Mouse (Mus musculus) heart, embryonic 14.5 days (tissue): ENCODE results near the gene Gnpnat1. TPM values are rescaled to one million over a fixed set of nuclear protein-coding genes. Genes with fewer than 3 reads are reported as not detected.

Experiments used
- ATAC-seq: fragments of 200-750 bp; cut with Nextera tagmentation; 2 replicates; pipeline ENCODE4 v1.8.0; 2017; ENCODE audit warnings: low read depth, moderate TSS enrichment; ENCODE audit not compliant: insufficient number of reproducible peaks, insufficient read depth, low FRiP score
- H3K27ac ChIP-seq, 2 experiments: fragments of 200-500 bp in 1 of 2; fragments of 300-500 bp in 1 of 2; sonication (generic) in 1 of 2; replicated peaks in 1 of 2; 2 replicates each; pipeline ENCODE4 v1.5.1; 2012 to 2014; ENCODE audit warnings: low read depth in 2 of 2, low read length in 2 of 2, control low read depth in 1 of 2, mild to moderate bottlenecking in 1 of 2, mixed read lengths in 1 of 2; ENCODE audit not compliant: control insufficient read depth in 1 of 2, insufficient read depth in 1 of 2
- H3K27me3 ChIP-seq: fragments of 300-500 bp; sonication (generic); 2 replicates; pipeline ENCODE4 v1.6.1; 2014; ENCODE audit warnings: mild to moderate bottlenecking, low read length, control low read depth; ENCODE audit not compliant: control insufficient read depth, insufficient read depth
- H3K36me3 ChIP-seq: fragments of 300-500 bp; sonication (generic); 2 replicates; pipeline ENCODE4 v1.6.1; 2014; ENCODE audit warnings: mild to moderate bottlenecking, control low read depth, low read length, mixed read lengths; ENCODE audit not compliant: control insufficient read depth, insufficient read depth
- H3K4me1 ChIP-seq, 2 experiments: fragments of 200-500 bp in 1 of 2; fragments of 300-500 bp in 1 of 2; sonication (generic) in 1 of 2; 2 replicates each; pipeline ENCODE4 v1.6.1; 2012 to 2014; ENCODE audit warnings: low read length in 2 of 2, control low read depth in 1 of 2, mixed read lengths in 1 of 2; ENCODE audit not compliant: control insufficient read depth in 2 of 2, insufficient read depth in 2 of 2
- H3K4me2 ChIP-seq: fragments of 300-500 bp; sonication (generic); 2 replicates; pipeline ENCODE4 v1.6.1; 2014; ENCODE audit warnings: mild to moderate bottlenecking, low read length
- H3K4me3 ChIP-seq, 2 experiments: fragments of 200-500 bp in 1 of 2; fragments of 300-500 bp in 1 of 2; sonication (generic) in 1 of 2; 2 replicates each; pipeline ENCODE4 v1.5.1; 2012 to 2014; ENCODE audit warnings: low read length in 2 of 2, mild to moderate bottlenecking in 2 of 2, control low read depth in 1 of 2, low read depth in 1 of 2, moderate library complexity in 1 of 2; ENCODE audit not compliant: control insufficient read depth in 1 of 2, insufficient read depth in 1 of 2
- H3K9ac ChIP-seq: fragments of 300-500 bp; sonication (generic); 2 replicates; pipeline ENCODE4 v1.6.1; 2014; ENCODE audit warnings: mild to moderate bottlenecking, low read length
- H3K9me3 ChIP-seq: fragments of 300-500 bp; sonication (generic); 2 replicates; pipeline ENCODE4 v1.6.1; 2016; ENCODE audit warnings: low read length, control low read depth; ENCODE audit not compliant: control insufficient read depth
- WGBS: fragments of 180-500 bp; shearing (Covaris S2); extraction: QIAGEN DNeasy Blood & Tissue Kit; methylation state at CpG from one replicate; pipeline ENCODE4 v1.1.7; 2014; 5-methylcytosine and 5-hydroxymethylcytosine counted together
- microRNA-seq: library from miRNA; unstranded; fragments of <30 nt; microRNA quantifications from one replicate; pipeline ENCODE4, GENCODE M21; 2016
- polyA plus RNA-seq: library from polyadenylated mRNA; unstranded; fragments of >200 nt; fragmentation: Nextera tagmentation; extraction: Ambion mirVana; gene quantifications from 2 replicates; pipeline ENCODE4 v1.2.1, GENCODE M21; 2014

The Gnpnat1 gene
- polyA plus RNA-seq, 1 experiment from 2014 or later, result 22.6 TPM

GRCm38 (mm10) chr14:45328072-45328713 is 76.5 kb downstream of the Gnpnat1 start:
- ATAC-seq, result no peak
- no peak overlapping the region for H3K9ac ChIP-seq
- 86% methylated on average over 4 of the region's 4 CpGs for WGBS
- H3K4me2 ChIP-seq, result no peak overlapping the region
- peaks cover 0 to 5% of the 10 kb centered on the region in 2 experiments; a peak in 2 of 4 replicates for H3K4me1 ChIP-seq
- H3K27ac ChIP-seq, result no peak overlapping the region
- H3K27me3 ChIP-seq, result no peaks in the 10 kb centered on the region
- H3K9me3 ChIP-seq, result no peaks in the 10 kb centered on the region
- no peak overlapping the region for H3K4me3 ChIP-seq
- peaks cover 21% of the 10 kb centered on the region for H3K36me3 ChIP-seq

Small RNAs within 50 kb of the gene (microRNA-seq; reads per million reads assigned to microRNA genes)
- not detected for gene Gm25353

Other genes with a start within 250 kb of the Gnpnat1 start
- 5.4 and 6.7 TPM in 2 replicates for gene Gpr137c, start 185.2 kb downstream of the Gnpnat1 start, polyA plus RNA-seq
- gene Txndc16, start 184.6 kb downstream of the Gnpnat1 start, polyA plus RNA-seq, result 15.3 and 17.7 TPM in 2 replicates
- 26.4 and 35.3 TPM in 2 replicates for gene Ero1l, start 86.1 kb downstream of the Gnpnat1 start, polyA plus RNA-seq
- 128 and 139 TPM in 2 replicates for gene Psmc6, start 75.1 kb downstream of the Gnpnat1 start, polyA plus RNA-seq
- gene Styx, start 53.8 kb downstream of the Gnpnat1 start, polyA plus RNA-seq, result 68.3 and 73.9 TPM in 2 replicates
- 228 and 235 TPM in 2 replicates for gene Fermt2, start 125.2 kb upstream of the Gnpnat1 start, polyA plus RNA-seq